Mouse (Mus musculus): Measurements from ENCODE around the gene Fchsd2. TPM values are rescaled to one million over a fixed set of nuclear protein-coding genes. Genes with fewer than 3 reads are reported as not detected.
A peak's percentile ranks its signal among the peaks of the same experiment; 100 is the strongest.
"Not testable (repeated sequence)": the region's sequence is repeated elsewhere in the genome, so short reads cannot be mapped to it uniquely, and the experiment has no call there.

The Fchsd2 gene
- total RNA-seq, 2 experiments from 2014 or later, result 107 to 122 TPM

DNA sequence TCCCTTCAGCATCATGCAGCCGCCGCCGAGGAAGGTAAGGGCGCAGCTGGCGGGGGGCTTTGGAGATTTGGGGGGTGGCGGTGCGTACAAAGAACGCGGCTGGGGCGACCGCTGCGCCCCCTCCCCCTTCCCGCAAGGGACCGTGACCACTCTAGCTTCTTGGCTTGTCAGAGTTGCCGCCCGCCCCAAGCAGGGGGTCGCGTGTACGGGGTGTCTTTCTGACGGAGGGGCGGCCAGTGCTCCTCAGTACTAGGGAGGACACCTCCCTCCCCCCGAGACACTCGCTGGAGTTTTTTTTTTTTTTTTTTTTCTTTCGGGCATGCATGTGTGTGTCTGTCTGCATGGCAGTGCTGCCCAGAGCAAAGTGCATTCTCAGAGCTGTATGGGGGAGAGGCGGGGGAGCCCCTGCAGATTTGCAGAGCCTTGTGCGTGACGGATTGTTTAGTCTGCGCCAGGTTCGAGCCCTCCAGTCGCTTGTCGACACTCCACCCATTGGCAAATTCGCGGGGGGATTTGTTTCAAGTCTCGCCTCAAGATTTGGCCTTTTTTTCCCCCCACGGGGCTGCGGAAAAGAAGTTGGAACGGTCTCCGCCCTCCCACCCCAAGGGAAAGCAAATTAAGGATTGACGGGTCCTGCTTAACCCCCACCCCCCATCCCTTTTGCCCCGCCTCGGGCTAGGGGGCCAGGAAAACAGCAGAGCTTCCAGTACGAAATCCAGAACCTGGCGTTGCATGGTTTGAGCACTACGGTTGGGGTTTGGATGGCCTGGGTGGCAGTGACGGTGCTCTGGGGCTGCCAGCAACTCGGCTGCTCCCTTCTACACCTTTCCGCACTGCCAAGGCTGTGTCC, 16.6 kb downstream of the Fchsd2 start:
- DNase-seq, result peak; percentile 56
- intact Hi-C loops (cut with DNase I), result loop anchor here (10.0 kb wide), 1 partner anchor 126 kb away; no protein-coding TSS in a partner anchor

DNA sequence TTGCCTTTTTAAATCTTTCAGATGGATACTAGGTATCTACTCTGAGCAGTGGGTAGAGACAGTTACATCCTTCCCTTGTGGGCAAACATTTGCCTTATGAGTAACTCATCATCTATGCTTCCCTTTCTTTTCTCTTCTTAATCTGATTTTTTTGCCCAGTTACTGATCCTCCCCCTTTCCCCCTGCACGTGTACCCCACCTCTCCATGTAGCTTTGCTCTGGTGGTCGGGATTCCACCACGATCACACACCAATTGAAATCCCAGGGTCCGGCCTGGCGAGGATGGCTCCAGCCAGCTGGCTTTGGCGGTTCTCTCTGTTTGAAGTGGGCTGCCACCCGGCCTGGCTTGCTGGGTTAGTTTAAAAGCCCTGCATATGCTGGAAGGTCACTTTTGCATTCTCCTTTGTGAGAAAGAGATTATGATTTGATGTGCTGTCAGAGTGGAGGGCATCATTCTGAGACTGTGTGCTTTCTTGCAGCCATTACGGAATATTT, 17.2 kb downstream of the Fchsd2 start:
- DNase-seq, result peak; percentile 38
- intact Hi-C loops (cut with DNase I), result loop anchor here (10.0 kb wide), 1 partner anchor 125 kb away; no protein-coding TSS in a partner anchor

DNA sequence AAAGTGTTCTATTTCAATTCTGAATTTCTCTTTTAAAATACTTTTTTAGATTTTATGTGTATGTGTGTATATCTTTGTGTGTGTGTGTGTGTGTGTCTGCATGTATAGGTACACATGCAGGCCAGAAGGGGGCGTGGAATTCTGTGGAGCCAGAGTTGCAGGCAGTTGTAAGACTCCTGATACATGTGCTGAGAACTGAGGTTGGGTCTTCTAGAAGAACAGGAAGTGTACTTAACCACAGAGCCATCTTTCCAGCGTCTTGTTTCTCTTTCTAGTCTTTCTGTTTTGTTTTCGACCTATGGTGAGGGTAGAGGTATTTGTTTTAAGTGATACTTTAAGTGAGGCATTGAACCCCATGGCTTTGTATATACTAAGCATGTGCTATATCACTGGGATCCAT, 20.7 kb downstream of the Fchsd2 start:
- no peak for DNase-seq
- intact Hi-C loops (cut with DNase I), result no loop called here

DNA sequence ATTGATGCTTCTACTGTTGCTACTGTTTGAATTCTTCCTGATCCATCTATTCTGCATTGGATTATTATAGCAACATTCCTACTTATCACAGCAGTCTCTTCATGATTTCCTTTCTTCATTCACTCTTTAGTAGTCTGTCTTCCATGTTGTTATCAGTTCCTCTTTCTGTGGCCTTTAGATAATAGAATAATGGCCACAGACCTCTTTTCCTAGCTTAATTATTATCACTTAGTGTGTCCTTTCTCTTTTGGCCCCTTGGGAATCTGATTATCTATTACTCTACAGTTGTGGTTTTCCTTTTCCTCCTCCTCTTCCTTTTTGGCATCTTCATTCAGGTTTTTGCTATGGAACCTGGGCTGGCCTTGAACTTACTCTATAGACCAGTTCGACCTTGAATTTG, 21.7 kb downstream of the Fchsd2 start:
- DNase-seq, result no peak
- intact Hi-C loops (cut with DNase I), result no loop called here

DNA sequence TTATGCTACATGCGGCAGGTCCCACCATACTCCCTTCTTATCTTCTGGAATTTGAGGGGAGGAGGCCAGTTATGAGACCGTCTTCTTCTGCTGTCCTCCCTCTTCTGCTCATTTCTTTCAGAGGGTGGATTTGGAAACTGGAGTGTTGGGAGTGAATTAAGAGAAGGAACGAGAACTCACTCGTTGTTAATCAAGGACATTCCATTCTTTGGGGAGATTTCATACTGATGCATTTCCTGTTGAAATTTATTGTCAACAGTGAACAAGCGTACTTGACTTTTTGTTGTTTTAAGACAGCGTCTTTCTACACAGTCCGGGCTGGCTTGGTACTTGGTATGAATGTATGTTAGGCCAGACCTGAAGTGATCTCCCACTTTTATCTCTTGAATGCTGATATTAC, 26.7 kb downstream of the Fchsd2 start:
- intact Hi-C loops (cut with DNase I), result no loop called here
- no peak for DNase-seq

DNA sequence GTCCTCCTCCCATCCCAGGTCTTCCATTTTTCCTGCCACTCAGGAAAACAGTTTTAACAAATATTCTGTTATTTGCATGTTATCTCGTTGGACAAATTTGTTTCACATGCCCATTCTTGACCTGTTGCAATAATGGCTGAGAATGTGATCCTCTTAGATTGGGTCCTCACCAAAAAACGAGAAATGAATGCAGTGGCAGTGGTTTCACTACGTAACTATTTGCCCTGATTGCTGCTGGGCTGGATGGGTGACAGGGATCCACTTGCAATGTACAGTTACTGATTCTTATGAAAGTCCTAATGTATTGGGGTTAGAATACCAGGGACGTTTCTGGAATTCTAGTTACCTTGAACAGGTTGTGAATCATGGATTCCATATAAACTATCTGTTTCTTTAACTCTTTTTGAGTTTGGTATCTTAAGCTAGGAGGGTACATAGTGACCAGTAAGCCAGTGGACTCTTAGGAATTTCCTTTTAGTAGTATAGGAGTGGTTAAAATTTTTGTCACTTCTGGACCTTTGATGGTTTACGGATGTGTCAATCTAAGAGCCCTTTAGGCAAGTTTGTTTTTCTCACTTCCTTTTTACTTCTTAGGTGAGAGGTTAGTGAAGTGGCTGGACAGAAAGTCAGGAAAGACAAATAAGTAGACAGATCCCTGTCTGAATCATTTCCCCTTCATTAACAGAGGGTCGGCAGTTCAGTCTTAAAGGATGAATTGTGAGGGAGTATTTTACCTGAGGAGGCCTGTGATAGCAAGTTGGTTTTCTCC, 31.1 kb downstream of the Fchsd2 start:
- intact Hi-C loops (cut with DNase I), result no loop called here
- DNase-seq, result no peak

DNA sequence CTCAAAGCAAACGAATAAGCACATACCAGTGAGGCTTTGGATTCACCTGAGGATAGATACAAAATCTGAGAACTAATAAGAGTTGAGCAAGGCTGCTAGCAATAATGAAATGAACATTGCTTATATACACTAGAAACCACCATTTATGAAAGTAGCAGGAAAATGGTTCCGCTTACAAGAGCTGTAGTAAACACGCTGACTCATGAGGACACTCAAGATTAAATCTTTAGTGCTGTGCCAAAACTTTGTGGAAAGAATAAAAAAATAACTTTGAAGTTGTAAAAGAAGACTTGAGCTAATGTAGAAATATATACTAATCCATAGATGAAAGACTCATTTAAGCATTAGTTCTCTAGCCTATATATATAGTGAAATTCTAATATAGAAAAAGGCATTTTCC, 35.1 kb downstream of the Fchsd2 start:
- intact Hi-C loops (cut with DNase I), result no loop called here
- DNase-seq, result no peak

DNA sequence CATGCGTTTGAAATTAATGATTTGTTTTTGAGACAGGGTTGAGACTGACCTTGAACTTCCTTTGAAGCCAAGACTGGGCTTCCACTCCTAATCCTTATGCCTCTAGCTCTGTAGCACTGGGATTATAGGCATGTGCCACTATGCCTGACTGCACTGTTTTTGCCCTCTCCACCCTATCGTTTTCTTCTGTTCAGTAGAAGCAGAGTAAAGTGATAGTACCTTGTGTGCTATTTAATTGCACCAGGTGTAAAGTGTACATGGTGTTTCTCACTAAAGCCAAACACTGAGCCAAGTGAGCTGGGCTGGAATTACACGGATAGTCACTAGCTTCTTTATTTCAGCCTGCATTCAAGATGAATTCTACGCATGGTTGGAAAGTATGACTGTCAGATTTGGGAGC, 35.9 kb downstream of the Fchsd2 start:
- no peak for DNase-seq
- intact Hi-C loops (cut with DNase I), result no loop called here

DNA sequence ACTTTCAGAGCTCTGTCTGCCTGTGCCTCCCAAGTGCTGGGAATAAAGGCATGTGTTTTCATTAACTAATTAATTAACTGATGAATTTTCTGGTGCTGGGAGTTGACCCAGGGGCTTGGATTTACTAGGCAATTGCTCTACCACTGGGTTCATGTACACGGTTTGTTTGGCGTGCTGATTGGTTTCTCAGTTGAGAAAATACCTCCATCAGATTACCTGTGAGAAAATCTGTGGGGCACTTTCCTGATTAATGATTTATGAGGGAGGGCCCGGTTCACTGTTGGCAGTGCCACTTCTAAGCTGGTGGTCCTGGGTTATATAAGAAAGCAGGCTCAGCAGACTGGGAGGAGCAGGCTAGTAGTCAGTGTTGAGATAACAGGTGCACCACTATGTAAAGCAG, 38.0 kb downstream of the Fchsd2 start:
- DNase-seq, result no peak
- intact Hi-C loops (cut with DNase I), result no loop called here

DNA sequence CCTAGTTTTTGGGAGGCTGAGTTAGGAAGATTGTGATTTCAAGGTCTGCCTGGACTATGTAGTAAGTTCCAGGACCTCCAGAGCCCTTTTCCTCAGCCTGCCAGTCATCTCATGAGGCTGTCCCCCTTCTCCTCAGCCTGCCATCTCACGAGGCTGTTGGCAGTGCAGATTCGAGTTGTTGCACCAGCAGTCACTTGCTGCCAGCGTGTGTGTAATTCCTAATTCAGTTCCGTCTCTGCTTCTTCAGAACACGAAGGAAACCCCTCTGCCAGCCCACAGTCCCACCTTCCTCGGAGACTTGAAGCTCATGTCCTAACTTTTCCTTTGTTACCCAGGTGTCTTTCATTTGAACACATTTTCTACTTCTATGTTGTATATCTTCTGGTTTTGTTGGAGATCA, 38.6 kb downstream of the Fchsd2 start:
- intact Hi-C loops (cut with DNase I), result no loop called here
- peak; percentile 4 for DNase-seq

DNA sequence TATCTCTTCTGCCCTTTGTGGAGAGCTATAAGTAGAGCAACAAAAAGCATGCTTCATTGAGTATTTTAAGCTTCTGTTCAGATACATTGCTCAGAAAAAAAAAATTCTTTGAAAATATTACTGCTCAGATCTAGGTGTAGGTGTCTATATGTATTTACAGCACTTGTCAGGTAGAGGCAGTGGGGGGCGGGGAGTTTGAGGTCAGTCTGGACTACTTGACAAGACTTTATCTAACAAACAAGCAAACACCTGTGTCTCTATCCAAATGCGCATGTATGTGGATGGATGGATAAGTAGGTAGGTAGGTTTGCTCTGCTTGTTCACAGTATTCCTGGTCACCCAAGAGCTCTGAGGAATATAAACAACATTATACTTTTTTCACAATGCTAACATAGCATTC, 40.9 kb downstream of the Fchsd2 start:
- intact Hi-C loops (cut with DNase I), result no loop called here
- DNase-seq, result no peak

DNA sequence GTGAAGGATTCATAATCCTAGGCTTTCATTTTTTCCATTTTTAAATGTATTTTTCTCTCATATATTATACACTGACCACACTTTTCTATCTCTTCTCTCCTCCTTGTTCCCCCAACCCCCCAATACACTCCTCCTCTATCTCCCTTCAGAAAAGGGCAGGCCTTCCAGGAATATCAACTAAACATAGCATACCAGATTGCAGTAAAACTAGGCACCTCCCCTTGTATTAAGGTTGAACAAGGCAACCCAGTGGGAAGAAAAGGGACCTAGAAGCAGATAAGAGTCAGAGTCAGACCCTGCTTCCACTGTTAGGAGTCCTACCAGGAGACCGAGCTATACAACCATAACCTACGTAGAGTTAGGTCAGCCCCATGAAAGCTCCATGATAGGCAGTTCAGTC, 41.5 kb downstream of the Fchsd2 start:
- intact Hi-C loops (cut with DNase I), result no loop called here
- DNase-seq, result no peak

DNA sequence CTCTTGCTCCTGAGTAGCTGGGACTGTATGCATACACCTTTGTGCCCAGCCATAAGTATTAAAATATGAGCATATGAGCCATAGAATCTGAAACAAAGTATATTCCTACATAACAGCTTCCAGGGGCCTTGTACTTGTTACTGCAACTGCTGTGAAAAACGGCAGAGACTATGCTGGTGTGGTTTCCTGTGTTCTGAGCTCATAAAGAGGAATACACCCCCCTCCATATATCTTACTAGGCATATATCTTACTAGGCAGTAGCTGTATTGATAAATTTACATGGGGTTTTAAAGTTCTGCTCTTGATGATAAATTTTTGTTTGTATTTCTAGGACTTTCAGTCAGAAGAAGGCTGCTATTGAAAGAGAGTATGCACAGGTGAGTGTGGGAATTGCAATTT, 46.2 kb downstream of the Fchsd2 start:
- intact Hi-C loops (cut with DNase I), result no loop called here
- no peak for DNase-seq

DNA sequence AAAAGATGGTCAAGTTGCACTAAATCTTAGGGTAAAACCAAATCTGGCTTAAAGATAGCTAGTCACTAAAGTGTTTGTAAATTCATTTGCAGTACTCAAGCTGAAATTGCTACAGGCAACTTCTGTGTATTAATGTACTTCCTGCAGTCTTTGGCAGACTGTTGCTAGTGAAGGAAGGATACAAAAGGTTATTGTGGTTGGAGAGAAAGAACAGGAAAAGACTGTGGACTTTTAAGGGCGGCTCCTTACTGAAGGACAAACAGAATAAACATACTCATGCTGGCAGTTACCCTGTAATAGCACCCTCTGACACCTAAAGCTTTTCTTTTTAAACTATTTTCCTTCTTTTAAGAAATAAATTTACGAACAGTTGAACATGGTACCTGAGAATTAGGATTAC, 50.2 kb downstream of the Fchsd2 start:
- intact Hi-C loops (cut with DNase I), result no loop called here
- no peak for DNase-seq

DNA sequence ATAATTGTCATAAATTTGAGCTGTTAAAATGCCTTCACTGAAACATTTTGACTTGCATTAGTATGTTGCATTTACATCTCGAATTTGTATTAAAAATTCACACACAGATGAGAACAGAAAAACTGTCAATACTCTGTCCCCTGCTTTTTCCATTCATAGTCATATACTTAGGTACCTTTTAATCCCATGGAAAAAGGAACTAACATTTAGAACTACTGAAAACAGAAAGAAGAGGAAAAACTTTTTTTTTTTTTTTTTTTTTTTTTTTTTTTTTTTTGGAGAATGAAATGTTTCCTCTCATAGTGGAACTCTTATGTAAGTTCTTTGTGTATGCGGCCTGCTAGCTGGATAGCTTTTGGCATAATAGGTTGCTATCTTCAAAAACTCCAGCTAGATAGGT, 51.6 kb downstream of the Fchsd2 start:
- intact Hi-C loops (cut with DNase I), result no loop called here
- no peak for DNase-seq

DNA sequence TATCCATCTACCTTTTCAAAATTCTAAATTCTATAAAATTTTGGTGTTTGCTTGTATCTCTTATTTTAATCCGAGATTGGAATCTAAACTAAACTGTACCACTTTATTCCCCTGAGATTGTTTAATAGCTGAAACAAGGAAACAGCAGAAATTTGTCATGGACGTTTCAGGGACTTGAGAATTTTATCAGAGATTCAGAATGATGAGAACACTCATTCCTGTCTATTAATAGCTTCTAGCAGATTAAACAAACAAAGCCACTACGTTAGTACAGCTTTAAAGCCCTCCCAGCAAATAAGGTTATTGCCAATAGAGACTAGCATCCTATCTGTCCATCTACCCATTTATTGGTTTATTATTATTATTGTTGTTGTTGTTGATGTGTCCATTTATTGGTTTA, 56.4 kb downstream of the Fchsd2 start:
- no peak for DNase-seq
- intact Hi-C loops (cut with DNase I), result no loop called here

DNA sequence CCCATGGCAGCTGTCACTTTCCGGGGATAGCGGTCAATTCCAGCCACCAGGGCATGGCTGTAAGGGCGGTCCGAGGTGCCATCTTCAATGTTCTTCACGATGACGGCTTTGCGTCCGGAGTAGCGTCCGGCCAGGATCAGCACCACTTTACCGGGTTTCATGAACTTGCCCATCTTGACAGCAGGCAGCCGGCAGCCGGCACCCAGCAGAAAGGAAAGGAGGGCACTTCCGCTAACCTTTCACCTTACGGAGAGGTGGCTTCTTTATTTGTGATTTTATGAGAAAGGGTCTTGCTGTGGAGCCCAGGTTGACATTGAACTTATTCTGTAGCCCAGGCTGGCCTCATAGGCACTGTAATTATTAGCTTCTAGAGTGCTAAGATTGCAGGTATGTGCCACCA, 62.2 kb downstream of the Fchsd2 start:
- intact Hi-C loops (cut with DNase I); DNase-seq: not testable (repeated sequence)

DNA sequence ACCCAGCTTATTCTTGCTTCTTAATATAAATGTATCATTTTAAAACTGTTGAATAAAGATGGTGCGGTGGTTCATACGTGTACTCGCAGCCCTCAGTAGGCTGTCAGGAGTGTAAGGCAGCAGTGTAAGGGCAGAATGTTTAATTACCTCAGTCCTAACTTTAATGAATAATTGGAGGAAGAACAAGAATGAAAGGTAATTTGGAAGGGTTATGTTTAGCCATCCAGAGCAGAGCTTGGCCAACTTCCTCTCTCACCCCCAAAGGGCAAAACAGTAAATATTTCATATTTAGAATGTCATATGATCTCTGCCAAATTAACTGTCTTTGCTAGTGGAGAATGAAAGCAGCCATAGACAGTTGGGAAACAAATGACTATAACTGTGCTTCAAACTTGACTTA, 62.6 kb downstream of the Fchsd2 start:
- intact Hi-C loops (cut with DNase I), result no loop called here
- no peak for DNase-seq

DNA sequence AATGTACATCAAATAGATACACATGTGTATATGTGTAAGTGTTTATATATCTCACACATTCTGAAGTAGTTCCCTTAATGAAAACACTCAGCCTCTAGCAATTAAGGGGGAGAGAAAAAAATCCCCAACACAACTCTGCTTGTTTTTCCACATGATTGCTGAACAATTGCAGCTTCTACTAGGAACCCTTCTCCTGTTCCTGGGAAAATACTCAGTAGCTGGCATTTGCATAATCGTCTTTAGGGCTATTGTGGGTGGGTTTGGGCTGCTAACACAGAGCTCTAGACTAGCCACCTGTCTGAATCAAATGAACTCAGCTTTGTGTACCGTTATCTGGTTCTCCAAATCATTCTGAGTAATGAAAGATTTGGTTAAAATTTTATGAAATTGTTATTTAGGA, 67.6 kb downstream of the Fchsd2 start:
- intact Hi-C loops (cut with DNase I), result no loop called here
- DNase-seq, result no peak

DNA sequence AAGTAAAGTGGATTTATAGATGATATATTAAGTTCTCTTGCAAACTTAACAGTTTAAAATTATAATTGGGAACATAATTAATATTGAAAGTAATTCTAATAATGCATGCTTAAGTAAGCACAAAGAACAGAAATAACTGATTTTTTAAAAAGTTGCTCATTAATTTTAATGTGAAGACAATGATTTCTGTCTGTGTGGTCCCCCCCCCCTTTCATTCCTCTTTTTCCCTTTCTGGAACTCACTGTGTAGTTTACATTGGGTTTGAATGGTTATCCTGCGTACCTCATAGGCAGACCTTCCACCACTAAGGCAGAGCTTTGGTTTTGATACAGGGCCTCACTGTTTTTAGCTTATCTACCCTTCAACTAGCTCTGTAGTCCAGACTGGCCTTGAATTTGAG, 70.1 kb downstream of the Fchsd2 start:
- intact Hi-C loops (cut with DNase I), result no loop called here
- no peak for DNase-seq

DNA sequence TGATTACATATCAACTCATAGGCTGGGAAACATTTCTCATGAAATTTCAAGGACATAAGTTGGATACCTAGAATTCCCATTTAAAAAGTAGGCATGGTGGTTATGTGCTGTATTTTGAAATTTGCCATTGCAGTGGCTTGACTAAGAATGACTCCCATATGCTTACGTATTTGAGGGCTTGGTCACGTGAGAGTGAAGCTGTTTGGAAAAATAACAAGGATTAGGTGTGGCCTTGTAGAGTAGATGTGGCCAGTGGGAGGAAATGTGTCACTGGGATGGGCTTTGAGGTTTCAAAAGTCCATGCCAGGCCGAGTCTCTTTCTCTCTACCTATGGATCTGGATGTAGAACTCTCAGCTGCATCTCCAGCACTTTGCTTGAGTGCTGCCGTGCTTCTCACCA, 71.2 kb downstream of the Fchsd2 start:
- intact Hi-C loops (cut with DNase I), result no loop called here
- DNase-seq, result no peak

DNA sequence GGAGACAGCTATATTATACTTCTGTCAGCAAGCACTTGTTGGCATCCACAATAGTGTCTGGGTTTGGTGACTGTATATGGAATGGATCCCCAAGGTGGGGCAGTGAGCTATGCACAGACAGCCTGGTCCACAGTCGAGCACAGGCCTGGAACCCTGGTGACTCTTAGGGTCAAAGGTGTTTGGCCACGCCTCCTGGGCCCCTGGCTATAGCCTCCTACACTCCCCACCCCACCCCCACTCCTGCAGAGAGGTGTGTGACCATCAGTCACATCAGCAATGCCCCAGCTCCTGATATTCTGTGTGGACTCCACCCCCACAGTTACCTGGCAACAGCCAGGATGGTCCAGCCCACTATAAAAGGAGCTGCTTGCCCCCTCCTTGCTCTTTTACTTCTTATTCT, 73.9 kb downstream of the Fchsd2 start:
- intact Hi-C loops (cut with DNase I), result no loop called here
- DNase-seq, result no peak

All from left cerebral cortex, postnatal 4 days (tissue).